Mouse (Mus musculus): ENCODE measurements around the gene Elf4.
"Not testable (repeated sequence)": the region's sequence is repeated elsewhere in the genome, so short reads cannot be mapped to it uniquely, and the experiment has no call there.

Elf4 gene

GRCm38 (mm10) chrX:48436082-48436481 is 26.9 kb downstream of the Elf4 start:
- DNase-seq (ENCODE audit: low spot score), result not testable (repeated sequence)

DNA sequence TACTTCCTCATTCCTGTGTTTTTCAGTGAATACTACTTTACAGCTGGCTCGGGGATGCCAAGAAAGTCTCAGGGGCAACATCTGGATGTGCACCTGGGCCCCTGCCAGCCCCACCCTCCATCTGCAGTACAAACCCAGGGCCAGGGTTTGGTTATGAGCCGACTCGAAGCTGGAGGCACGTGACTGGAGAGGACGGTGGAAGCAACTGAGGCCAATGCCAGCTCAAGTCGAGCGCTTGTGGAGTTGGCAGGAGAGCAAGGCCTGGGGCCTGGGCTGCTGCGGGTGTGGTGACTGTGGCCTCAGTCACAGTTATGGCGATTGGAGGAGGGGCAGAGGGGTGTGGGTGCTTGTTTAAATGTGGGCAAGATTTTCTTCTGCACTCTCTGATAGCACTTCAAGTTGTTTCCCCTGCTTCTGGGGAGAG is 27.4 kb downstream of the Elf4 start:
- DNase-seq (ENCODE audit: low spot score), result no peak

- no peak for DNase-seq (ENCODE audit: low spot score)
Measured at GRCm38 (mm10) chrX:48434251-48434650, 28.7 kb downstream of the Elf4 start.

GRCm38 (mm10) chrX:48433527-48433899 is 29.4 kb downstream of the Elf4 start:
- no peak for DNase-seq (ENCODE audit: low spot score)

- DNase-seq (ENCODE audit: low spot score), result no peak
Measured at GRCm38 (mm10) chrX:48432599-48433526, 30.1 kb downstream of the Elf4 start.

GRCm38 (mm10) chrX:48429538-48429937 is 33.4 kb downstream of the Elf4 start:
- DNase-seq (ENCODE audit: low spot score), result no peak

- DNase-seq (ENCODE audit: low spot score), result no peak
Measured at GRCm38 (mm10) chrX:48429100-48429499, 33.8 kb downstream of the Elf4 start.

- no peak for DNase-seq (ENCODE audit: low spot score)
Measured at GRCm38 (mm10) chrX:48428642-48429041, 34.3 kb downstream of the Elf4 start.

- DNase-seq (ENCODE audit: low spot score), result no peak
Measured at GRCm38 (mm10) chrX:48428241-48428640, 34.7 kb downstream of the Elf4 start.

DNA sequence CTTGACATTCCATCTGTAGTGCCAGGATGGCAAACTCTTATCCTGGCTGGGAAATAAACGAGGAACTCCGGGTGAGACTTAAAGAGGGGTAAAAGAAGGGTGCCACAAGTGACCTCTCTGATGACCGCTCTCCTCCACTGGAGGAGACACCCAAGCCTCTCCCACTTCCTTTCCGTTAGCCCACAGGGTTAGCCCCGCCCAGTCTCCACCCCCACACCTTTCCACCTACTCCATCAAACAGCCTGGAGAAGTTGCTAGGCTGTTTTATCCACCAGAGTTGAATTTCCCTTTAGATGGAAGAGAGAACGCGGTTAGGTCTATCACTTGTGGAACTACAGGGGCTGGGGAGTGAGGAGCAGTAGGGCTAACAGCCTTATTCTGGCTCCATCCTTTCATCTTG is 37.7 kb downstream of the Elf4 start:
- no peak for DNase-seq (ENCODE audit: low spot score)

- DNase-seq (ENCODE audit: low spot score), result no peak
Measured at GRCm38 (mm10) chrX:48424583-48424982, 38.3 kb downstream of the Elf4 start.

DNA sequence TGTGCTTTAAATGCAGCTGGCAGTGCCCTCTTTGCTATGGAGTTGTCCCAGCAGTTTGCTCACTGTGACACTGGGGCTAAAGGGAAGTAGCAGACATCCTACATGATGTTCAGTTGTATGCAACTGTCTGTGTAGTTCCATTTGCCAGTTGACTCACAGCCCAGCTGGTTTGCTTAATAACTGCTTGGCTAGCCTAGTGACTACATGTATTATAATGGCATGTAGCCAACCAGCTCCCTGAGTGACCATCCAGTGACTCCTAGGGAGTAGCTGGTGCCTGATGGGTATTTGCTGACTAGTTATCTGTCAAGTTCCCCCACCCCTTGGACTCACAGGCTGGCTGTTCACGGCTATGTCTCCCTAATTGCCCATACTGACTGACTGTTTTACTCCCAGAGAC is 39.3 kb downstream of the Elf4 start:
- DNase-seq (ENCODE audit: low spot score), result no peak

DNA sequence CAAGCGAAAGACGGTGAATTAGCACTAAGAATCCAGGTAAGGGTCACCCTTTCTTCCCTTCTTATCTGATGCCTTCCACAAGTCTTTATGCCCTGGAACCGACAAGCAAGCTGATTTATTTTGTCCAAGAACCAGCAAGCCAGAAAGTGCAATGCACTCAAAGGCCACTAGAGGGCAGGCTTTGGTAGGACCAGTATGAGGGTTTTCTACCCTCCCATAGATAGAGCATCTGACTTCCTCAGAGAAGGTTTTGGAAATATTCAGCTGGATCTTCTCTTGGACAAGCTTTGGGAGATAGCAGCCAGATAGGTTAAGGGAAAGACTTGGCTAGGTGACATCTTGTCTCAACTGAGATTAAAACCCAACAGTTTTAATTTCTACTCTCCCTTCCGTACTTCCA is 39.9 kb downstream of the Elf4 start:
- DNase-seq (ENCODE audit: low spot score), result no peak

- no peak for DNase-seq (ENCODE audit: low spot score)
Measured at GRCm38 (mm10) chrX:48418417-48418816, 44.5 kb downstream of the Elf4 start.

GRCm38 (mm10) chrX:48414291-48414690 is 48.6 kb downstream of the Elf4 start:
- no peak for DNase-seq (ENCODE audit: low spot score)

DNA sequence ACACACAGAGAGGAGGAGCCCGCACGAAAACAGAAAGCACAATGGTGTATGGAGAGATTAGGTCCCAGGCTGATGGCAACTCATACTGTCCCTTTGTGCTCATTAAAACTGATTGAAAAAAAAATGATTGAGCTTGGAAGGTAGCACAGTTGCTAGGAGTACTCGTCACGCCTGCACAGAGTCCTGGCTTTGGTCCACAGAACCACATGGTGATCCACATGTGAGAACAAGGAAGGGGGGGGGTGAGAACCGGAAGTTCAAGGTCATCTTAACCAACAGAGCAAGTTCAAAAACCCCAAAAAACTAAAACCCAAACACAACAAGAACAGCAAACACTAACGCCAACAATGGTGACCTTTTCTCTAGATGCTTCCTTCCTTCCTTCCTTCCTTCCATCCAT is 50.3 kb downstream of the Elf4 start:
- no peak for DNase-seq (ENCODE audit: low spot score)

- no peak for DNase-seq (ENCODE audit: low spot score)
Measured at GRCm38 (mm10) chrX:48410388-48410776, 52.5 kb downstream of the Elf4 start.

DNA sequence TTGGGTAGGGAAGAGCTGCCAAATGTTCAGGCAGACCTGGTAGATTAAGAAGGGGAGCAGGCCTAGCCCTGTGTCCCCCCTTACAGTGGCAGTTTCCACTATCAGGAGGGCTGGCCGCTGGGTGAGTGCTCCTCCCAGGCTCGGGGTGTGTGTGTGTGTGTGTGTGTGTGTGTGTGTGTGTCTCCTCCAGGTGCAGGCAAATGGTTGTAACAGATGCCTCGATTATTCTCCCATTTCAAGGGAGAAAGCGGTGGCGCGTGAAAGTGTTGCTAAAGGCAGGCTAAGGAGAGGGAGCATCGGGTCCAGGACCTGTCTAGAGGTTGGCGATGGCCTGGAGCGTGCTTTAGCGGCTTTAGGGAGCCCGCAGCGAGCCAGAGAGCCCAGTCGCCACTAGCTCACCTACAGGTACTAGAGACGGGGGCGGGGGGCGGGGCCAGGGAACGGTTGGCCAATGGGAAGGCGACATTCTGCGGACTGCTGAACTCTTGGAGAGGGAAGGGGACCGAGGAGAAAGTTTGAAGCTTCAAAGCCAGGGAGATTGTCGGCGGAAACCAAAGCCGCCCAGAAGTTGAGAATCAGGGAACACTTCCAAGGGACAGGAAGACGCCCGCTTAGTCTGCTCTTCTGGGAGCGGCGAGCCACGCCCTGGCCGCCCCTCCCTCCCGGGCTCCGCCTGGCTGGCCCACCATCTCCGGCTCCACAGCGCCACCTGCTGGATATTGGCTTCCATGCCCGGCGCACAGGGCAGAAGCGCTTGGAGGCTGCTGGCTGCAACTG is 53.1 kb downstream of the Elf4 start:
- peak; percentile 82 for DNase-seq (ENCODE audit: low spot score)

- peak; percentile 12 for DNase-seq (ENCODE audit: low spot score)
Measured at GRCm38 (mm10) chrX:48405141-48405540, 57.8 kb downstream of the Elf4 start.

GRCm38 (mm10) chrX:48399994-48400393 is 62.9 kb downstream of the Elf4 start:
- no peak for DNase-seq (ENCODE audit: low spot score)

DNA sequence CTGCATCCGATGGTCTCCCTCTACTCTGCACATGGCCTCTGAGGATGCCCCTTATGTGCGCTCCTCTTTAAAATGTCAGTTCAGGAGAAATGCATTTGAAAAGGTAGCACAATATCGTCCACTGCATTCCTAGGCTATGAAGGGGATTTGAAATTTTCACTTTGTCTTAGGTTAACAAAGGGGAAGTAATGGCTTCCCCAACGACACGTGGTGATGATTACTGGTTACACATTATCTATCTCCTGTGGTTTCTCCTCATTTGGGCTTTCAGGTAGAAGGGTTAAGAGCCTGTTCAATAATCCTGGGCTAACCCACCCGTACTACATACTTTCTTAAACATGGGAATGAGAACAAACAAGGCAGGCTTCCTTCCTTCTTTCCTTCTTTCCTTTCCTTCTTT is 73.6 kb downstream of the Elf4 start:
- no peak for DNase-seq (ENCODE audit: low spot score)

GRCm38 (mm10) chrX:48385927-48386326 is 77.0 kb downstream of the Elf4 start:
- no peak for DNase-seq (ENCODE audit: low spot score)

DNA sequence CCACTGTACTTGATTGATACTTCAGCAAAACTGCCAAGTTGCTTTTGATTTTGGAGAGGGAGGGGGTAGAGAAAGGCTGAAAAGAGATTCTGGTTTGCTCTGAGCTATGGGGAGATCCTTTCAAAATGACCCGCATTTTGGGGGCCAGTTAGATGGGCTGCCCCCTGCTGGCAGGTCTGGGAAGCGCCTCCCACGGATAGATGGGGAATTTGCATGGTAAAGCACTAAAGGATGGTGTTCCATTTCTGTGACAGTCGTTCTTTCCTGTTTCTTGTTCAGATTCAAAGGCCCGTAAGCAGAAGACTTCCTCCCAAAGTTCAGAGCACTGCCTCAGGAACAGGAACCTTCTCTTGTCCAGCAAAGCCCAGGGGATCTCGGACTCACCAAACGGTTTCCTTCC is 79.3 kb downstream of the Elf4 start:
- DNase-seq (ENCODE audit: low spot score), result no peak
